Mouse (Mus musculus) urinary bladder, postnatal 36 days (tissue): Measurements from ENCODE around the gene Ak2.
A peak's percentile ranks its signal among the peaks of the same experiment; 100 is the strongest.

Experiments
- DNase-seq, 2 experiments: peaks; one replicate each; pipeline ENCODE4 v3.0.0; 2022; ENCODE audit warnings: low spot score in 2 of 2, mixed read lengths in 1 of 2

Gene Ak2

DNA sequence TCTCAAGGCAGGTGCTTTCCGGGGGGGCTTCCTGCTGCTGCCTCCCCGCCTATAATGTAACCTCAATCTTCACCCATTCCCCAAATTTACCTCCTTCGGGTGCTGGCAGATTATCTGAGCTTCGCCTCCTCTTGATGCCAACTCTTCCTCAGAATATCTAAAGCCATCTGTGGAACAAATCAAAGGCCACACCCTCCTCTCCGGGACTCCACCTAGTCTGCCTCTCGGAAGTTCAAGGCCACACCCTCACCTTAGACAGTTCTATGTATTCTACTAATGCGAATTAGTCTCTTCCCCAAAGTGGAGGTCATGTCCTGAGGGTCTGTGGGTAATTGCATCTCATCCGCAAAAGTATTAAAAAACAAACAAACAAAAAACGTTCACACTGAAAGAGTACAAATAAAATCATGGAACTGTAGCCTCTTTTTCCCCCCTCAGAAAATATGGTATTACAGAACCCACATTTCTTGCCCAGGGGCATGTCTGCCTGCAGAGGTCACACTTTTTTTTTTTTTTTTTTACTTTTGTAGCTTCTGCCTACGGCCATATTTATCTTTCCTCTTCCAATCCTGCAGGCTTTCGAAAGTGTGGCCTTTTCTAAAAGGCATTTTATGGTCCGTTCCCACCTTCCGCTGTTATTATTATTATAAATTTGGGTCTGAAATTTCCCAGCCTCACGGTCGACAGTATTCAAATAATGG, 56.1 kb downstream of the Ak2 start:
- no peak for DNase-seq

- DNase-seq = peak; percentile 53 to 60
Measured at GRCm38 (mm10) chr4:129048501-129049305, 56.9 kb downstream of the Ak2 start.

DNA sequence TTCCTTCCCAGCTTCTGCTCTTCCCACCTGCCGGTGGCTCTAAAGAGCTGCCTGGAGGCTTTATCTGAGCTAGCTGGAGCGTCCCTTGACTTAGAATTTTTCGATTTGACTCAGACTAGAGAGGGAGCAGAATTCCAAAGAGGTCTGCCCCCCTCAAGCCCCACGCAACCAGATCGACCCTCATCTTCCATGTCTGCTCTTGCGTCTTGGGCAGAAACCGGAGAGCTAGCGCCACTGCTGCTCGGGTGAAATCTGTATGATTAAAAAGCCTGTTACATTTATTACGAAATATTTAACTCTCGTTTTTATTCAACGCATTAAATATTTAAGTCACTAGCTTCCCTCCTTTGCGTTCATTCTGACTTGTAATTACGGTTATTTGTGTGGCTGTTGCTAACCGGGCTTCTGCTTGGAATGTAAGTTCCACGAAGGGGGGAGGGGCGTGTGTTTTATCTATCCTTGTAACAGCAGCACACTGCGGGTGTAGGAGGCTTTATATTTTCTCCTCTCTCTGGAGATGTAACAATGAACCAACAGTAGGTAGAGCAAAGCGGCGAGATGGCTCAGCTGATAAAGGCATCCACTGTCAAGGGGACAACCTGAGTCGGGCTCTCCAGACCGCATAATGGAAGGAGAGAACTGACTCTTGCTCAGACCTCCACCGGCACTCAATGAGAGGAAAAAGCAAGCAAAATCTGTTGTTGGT, 57.7 kb downstream of the Ak2 start:
- no peak for DNase-seq

DNA sequence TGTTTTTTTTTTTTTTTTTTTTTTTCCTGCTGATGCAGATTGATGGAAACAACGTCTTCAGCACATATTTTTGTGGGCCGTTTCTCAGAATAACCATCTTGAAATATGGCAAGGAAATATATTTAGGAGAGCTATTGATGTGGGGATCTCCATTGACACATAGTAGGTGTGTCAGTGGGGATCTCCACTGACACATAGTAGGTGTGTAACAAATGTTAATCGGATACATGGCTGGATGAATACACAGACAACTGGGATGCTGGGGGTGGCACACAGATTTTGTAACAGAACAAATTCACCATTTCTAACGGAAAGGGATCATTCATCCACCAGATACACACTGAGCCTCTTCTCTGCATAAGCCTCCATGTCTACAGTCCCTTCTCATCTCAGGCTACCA, 58.6 kb downstream of the Ak2 start:
- DNase-seq = no peak

GRCm38 (mm10) chr4:129050901-129051417, 59.2 kb downstream of the Ak2 start:
- DNase-seq = no peak

DNA sequence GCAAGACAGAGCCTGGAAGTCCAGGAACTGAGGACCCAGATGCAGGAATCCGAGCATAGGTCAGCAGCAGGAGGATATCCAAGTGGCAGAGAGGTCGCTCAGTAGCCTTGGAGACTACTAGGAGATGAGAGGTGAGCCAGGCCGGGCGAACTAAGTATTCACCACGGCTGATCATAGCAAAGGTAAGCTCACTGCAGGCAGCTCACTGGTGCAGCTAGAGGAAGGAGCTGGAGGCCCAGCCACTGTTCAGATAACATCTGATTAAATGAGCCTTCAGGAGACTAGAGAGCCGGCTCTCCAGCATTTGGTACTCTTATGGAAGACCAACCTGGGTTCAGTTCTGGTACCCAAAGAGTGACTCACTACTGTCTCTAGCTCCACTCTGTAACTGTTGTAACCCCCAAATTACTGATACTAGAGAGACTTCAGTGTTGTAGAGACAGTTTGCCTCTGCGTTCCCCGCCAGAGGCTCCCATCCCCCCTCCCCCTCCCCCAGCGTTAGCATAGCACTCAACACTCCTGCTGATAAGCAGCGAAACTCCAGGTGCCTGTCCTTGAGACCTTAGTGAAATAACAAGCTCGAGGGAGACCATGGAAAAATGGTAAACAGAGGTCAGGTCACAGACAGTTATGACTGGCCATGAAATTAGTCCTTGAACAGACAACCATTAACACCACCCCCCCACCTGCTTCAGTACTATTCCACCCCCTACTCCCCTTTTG, 59.9 kb downstream of the Ak2 start:
- no peak for DNase-seq

DNA sequence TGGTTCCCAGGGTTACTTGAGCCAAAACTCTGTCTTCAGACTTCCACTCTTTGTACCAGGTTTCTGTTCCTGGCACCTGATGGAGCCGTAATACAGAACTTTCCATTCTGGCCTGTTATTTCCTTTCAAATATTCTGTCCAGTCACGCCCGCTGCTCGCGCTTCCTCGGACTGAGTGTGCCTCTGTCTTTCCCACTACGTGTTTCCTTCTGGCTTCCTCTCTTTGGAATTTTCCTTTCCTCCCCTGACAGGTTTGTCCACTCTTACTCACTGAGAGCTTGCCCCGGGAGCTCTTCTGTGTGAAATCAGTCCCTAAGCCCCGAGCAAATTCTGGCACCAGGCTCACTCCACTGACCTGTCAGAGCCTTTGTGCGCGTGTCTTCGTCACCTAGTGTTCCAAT, 63.0 kb downstream of the Ak2 start:
- DNase-seq = no peak

- DNase-seq = no peak
Measured at GRCm38 (mm10) chr4:129055562-129055961, 63.8 kb downstream of the Ak2 start.

GRCm38 (mm10) chr4:129057533-129058206, 65.9 kb downstream of the Ak2 start:
- peak; percentile 95 to 97 for DNase-seq

- DNase-seq = peak in 1 of 2 experiments; percentile 42
Measured at GRCm38 (mm10) chr4:129058207-129059092, 66.7 kb downstream of the Ak2 start, which contains the start of gene Rnf19b. Gene Rnf19b (plus strand): TSS chr4:129058271.

- no peak for DNase-seq
Measured at GRCm38 (mm10) chr4:129059125-129059551, 67.4 kb downstream of the Ak2 start.

GRCm38 (mm10) chr4:129059922-129060321, 68.2 kb downstream of the Ak2 start:
- no peak for DNase-seq
